Mouse (Mus musculus): Measurements from ENCODE around the gene Atp2a2. TPM values are rescaled to one million over a fixed set of nuclear protein-coding genes. Genes with fewer than 3 reads are reported as not detected.

The Atp2a2 gene
- polyA plus RNA-seq (2015; fragmentation: Nextera tagmentation; extraction: Ambion mirVana): 10.0 and 11.3 TPM in 2 replicates

DNA sequence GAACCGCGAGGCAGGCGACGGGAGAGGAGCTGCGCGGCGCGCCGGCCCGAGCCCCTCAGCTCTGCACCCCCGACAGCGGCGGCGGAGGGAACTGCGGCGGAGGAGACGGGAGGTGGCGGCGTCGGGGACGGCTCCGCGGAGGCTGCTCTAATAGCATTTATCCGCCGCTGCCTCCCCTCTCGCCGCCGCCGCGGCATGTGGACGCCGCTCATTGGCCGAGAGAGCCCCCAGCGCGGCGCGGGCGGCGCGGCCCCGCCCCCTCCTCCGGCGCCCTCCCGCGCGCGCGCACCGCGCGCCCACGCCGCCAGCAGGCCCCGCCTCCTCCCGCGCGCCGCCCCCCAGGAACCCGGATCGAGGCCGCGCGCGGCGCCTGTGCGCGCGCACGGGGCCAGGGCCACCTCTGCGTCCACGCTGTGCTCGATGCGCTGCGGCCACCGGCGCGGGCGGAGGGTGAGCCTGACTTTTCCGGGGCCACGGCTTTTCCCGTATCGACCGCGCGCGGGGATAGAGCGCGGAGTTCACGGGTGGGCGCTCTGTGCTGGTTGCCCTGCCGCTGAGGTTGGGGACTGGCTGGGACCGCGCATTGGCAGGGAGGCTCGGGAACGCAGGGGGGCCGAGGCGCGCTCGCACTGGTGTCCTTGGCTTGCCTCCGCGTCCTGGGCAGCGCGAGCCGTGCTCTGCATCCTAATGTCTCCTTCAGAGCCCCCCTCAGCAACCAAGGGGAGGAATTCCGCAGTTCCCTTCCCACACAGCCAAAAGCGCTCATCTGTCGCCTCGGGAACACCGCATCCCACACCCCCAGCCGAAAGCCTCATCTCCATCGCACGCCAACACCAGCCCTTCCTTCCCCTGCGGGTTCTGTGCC is at the start of gene Atp2a2:
Gene Atp2a2, minus strand, starts transcription at position 149 of the 865 bp plus-strand sequence.
- H3K9me3 ChIP-seq (replicated peaks; ENCODE audit: control insufficient read depth, low read length): no peaks in the 10 kb centered on the region

GRCm38 (mm10) chr5:122550460-122550859 is 48.4 kb upstream of the Atp2a2 start:
- H3K9me3 ChIP-seq (replicated peaks; ENCODE audit: control insufficient read depth, low read length): no peaks in the 10 kb centered on the region
- ATAC-seq (ENCODE audit: low read depth): no peak
- H3K4me3 ChIP-seq (ENCODE audit: low read depth, low read length): no peak overlapping the region
- no peaks in the 10 kb centered on the region; the same call in 1 of the 2 replicates for H3K27me3 ChIP-seq (ENCODE audit: control insufficient read depth, insufficient read depth, low read depth, low read length)
- no peak overlapping the region for H3K9ac ChIP-seq (ENCODE audit: low read depth, low read length)
- no peak overlapping the region for H3K27ac ChIP-seq (ENCODE audit: low read length)
- H3K4me1 ChIP-seq (ENCODE audit: control insufficient read depth, low read depth, low read length): no peaks in the 10 kb centered on the region; the same call in none of the 2 replicates
- H3K4me2 ChIP-seq (ENCODE audit: low read depth, low read length): no peak overlapping the region
- WGBS (ENCODE audit: insufficient replicate concordance): 54% methylated on average over 8 of the region's 8 CpGs
- no peaks in the 10 kb centered on the region for H3K36me3 ChIP-seq (ENCODE audit: control insufficient read depth, insufficient read depth)

More for the DNA sequence above, at the start of gene Atp2a2:
- H3K4me1 ChIP-seq (ENCODE audit: control insufficient read depth, low read depth, low read length): peaks cover 16% of the 10 kb centered on the region
- ATAC-seq (ENCODE audit: low read depth): peak; percentile 92
- H3K9ac ChIP-seq (ENCODE audit: low read depth, low read length): peak within 1 kb of the TSS; percentile 99
- H3K4me3 ChIP-seq (ENCODE audit: low read depth, low read length): peak within 1 kb of the TSS; percentile 100
- WGBS (ENCODE audit: insufficient replicate concordance): under 1% methylated on average over 80 of the region's 113 CpGs
- peaks cover 5% of the 10 kb centered on the region for H3K27me3 ChIP-seq (ENCODE audit: control insufficient read depth, insufficient read depth, low read depth, low read length)
- H3K4me2 ChIP-seq (ENCODE audit: low read depth, low read length): peak within 1 kb of the TSS; percentile 97
- H3K36me3 ChIP-seq (ENCODE audit: control insufficient read depth, insufficient read depth): peaks cover 4% of the 10 kb centered on the region
- H3K27ac ChIP-seq (ENCODE audit: low read length): peak within 1 kb of the TSS; percentile 97

- Histone ChIP-seq H3K27me3 (ENCODE audit: control insufficient read depth, insufficient read depth, low read depth, low read length) (no peaks in the 10 kb centered on the region; the same call in 1 of the 2 replicates), H3K9ac (ENCODE audit: low read depth, low read length) (no peak overlapping the region), H3K27ac (ENCODE audit: low read length) (peak overlapping the region; percentile 42; the same call in 1 of the 2 replicates), H3K36me3 (ENCODE audit: control insufficient read depth, insufficient read depth) (no peaks in the 10 kb centered on the region), H3K4me2 (ENCODE audit: low read depth, low read length) (no peak overlapping the region), H3K9me3 (replicated peaks; ENCODE audit: control insufficient read depth, low read length) (no peaks in the 10 kb centered on the region), H3K4me3 (ENCODE audit: low read depth, low read length) (no peak overlapping the region), H3K4me1 (ENCODE audit: control insufficient read depth, low read depth, low read length) (no peaks in the 10 kb centered on the region; the same call in none of the 2 replicates)
- 49% methylated on average over 6 of the region's 6 CpGs for WGBS (ENCODE audit: insufficient replicate concordance)
- peak; percentile 59 for ATAC-seq (ENCODE audit: low read depth)
Measured at GRCm38 (mm10) chr5:122548671-122549070, 46.6 kb upstream of the Atp2a2 start.

DNA sequence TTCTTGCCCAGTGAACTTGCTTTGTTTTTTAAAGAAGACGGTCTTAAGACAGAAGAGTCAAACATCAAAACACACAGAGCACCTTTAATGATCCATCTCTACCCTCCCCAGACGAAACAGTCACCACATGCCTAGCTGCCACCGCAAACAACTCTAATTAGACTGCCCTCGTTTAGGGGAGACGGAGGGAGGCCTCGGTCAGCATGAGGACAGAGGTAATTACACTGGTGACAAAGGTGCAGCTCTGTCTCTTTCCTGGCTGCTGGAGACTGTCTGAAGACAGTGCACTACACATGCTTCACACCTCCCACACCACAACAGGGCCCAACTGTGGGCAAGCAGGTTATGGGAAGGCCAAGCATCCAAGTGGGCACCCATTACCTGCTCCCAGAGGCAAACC is 45.8 kb upstream of the Atp2a2 start:
- WGBS (ENCODE audit: insufficient replicate concordance): 55% methylated on average over 6 of the region's 6 CpGs
- H3K9me3 ChIP-seq (replicated peaks; ENCODE audit: control insufficient read depth, low read length): no peaks in the 10 kb centered on the region
- ATAC-seq (ENCODE audit: low read depth): no peak
- no peaks in the 10 kb centered on the region; the same call in none of the 2 replicates for H3K4me1 ChIP-seq (ENCODE audit: control insufficient read depth, low read depth, low read length)
- H3K27me3 ChIP-seq (ENCODE audit: control insufficient read depth, insufficient read depth, low read depth, low read length): no peaks in the 10 kb centered on the region; the same call in 1 of the 2 replicates
- H3K9ac ChIP-seq (ENCODE audit: low read depth, low read length): no peak overlapping the region
- no peak overlapping the region for H3K27ac ChIP-seq (ENCODE audit: low read length)
- H3K4me2 ChIP-seq (ENCODE audit: low read depth, low read length): no peak overlapping the region
- no peak overlapping the region for H3K4me3 ChIP-seq (ENCODE audit: low read depth, low read length)
- H3K36me3 ChIP-seq (ENCODE audit: control insufficient read depth, insufficient read depth): no peaks in the 10 kb centered on the region

DNA sequence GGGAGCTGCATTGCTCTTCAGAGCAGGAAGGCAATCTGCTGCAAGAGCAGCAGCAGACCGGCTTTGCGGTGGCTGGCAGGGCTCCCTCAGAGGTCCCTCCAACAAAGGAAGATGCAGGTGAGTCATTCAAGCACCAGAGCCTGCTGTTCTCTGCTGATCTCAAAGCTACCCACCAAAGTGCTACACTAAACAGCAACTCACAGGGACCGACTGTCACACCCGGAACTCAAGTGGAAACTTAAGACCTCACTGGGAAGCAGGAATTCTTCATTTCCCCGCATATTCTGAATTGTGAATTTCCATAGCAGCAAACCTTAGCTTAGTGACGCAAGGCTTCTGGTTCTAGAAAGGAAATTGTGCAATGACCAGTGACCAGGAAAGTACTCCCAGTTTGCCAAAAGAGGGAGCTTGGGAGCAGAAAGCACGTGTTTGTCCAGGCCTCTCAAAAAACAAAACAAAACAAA is 45.3 kb upstream of the Atp2a2 start:
- Histone ChIP-seq H3K4me2 (ENCODE audit: low read depth, low read length) (peak overlapping the region; percentile 11; the same call in 1 of the 2 replicates), H3K9me3 (replicated peaks; ENCODE audit: control insufficient read depth, low read length) (no peaks in the 10 kb centered on the region), H3K4me1 (ENCODE audit: control insufficient read depth, low read depth, low read length) (no peaks in the 10 kb centered on the region; the same call in none of the 2 replicates), H3K36me3 (ENCODE audit: control insufficient read depth, insufficient read depth) (no peaks in the 10 kb centered on the region), H3K27me3 (ENCODE audit: control insufficient read depth, insufficient read depth, low read depth, low read length) (no peaks in the 10 kb centered on the region; the same call in 1 of the 2 replicates), H3K27ac (ENCODE audit: low read length) (no peak overlapping the region; the same call in 1 of the 2 replicates), H3K9ac (ENCODE audit: low read depth, low read length) (no peak overlapping the region), H3K4me3 (ENCODE audit: low read depth, low read length) (no peak overlapping the region)
- ATAC-seq (ENCODE audit: low read depth): no peak
- WGBS (ENCODE audit: insufficient replicate concordance): 21% methylated on average over 7 of the region's 7 CpGs

DNA sequence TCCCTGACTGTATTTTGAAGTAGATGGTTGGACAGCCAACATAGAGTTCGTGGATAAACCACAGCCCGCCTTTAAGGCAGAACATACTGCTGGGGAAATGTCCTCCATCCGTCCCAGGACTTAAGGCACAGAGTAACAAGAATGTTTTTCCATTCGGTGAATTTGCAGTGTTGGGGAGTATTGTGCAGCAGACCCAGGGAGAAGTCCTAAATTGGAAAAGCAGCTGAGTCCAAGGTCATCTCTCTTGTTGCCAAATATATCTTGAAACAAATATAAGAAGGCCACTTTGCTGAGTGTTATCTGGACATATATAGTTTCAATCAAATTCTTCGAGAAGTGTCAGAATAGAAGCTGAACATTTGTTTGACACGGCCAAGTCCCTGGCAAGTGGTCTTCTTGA is 41.4 kb upstream of the Atp2a2 start:
- Histone ChIP-seq H3K27me3 (ENCODE audit: control insufficient read depth, insufficient read depth, low read depth, low read length) (no peaks in the 10 kb centered on the region), H3K4me2 (ENCODE audit: low read depth, low read length) (no peak overlapping the region), H3K36me3 (ENCODE audit: control insufficient read depth, insufficient read depth) (no peaks in the 10 kb centered on the region), H3K4me3 (ENCODE audit: low read depth, low read length) (no peak overlapping the region), H3K9me3 (replicated peaks; ENCODE audit: control insufficient read depth, low read length) (no peaks in the 10 kb centered on the region), H3K9ac (ENCODE audit: low read depth, low read length) (no peak overlapping the region), H3K27ac (ENCODE audit: low read length) (no peak overlapping the region), H3K4me1 (ENCODE audit: control insufficient read depth, low read depth, low read length) (no peaks in the 10 kb centered on the region; the same call in 1 of the 2 replicates)
- ATAC-seq (ENCODE audit: low read depth): no peak
- WGBS (ENCODE audit: insufficient replicate concordance): 53% methylated on average over 6 of the region's 6 CpGs

DNA sequence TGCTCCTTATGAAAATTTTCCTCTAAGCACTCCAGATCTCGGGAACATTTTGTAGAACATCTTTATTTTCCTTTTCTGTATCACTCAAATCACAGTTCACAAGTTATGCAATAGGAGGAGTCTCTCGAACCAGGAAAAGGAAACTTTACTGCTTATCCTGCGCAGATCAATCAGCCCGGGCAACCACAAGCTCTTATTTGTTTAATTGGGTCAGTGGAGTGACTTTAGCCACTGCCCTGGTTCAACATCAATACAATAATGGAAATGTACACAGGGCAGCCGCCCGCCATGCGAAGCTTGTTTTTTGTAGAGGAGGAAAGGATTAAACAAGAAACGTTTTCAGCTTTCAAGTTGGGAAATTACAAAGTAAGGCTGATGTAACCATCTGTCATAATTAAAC is 39.8 kb upstream of the Atp2a2 start:
- Histone ChIP-seq H3K27me3 (ENCODE audit: control insufficient read depth, insufficient read depth, low read depth, low read length) (no peaks in the 10 kb centered on the region), H3K9me3 (replicated peaks; ENCODE audit: control insufficient read depth, low read length) (no peaks in the 10 kb centered on the region), H3K36me3 (ENCODE audit: control insufficient read depth, insufficient read depth) (no peaks in the 10 kb centered on the region), H3K4me2 (ENCODE audit: low read depth, low read length) (no peak overlapping the region), H3K9ac (ENCODE audit: low read depth, low read length) (no peak overlapping the region), H3K27ac (ENCODE audit: low read length) (no peak overlapping the region), H3K4me3 (ENCODE audit: low read depth, low read length) (no peak overlapping the region), H3K4me1 (ENCODE audit: control insufficient read depth, low read depth, low read length) (no peaks in the 10 kb centered on the region; the same call in 1 of the 2 replicates)
- no peak for ATAC-seq (ENCODE audit: low read depth)
- WGBS (ENCODE audit: insufficient replicate concordance): 47% methylated on average over 8 of the region's 8 CpGs

DNA sequence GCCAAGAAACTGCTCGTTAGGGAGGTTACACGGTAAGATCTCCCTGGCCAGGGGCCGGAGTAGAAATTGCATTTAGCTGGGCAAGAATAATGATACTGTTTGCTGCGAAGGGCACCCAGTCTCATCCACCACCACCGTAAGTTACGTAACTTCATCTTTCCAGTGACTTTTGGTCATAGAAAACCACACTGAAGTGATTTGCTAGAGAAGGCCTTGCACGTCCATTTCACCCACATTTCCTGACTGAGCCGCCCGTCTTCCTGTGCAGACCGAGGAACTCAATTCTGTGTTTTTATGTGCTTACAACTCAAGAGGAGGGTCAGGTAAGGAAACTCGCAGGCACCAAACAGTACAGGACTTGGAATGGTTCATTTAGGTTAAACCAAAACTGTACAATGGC is 36.1 kb upstream of the Atp2a2 start:
- H3K27me3 ChIP-seq (ENCODE audit: control insufficient read depth, insufficient read depth, low read depth, low read length): no peaks in the 10 kb centered on the region
- H3K4me1 ChIP-seq (ENCODE audit: control insufficient read depth, low read depth, low read length): no peaks in the 10 kb centered on the region
- H3K4me2 ChIP-seq (ENCODE audit: low read depth, low read length): no peak overlapping the region
- no peak overlapping the region for H3K27ac ChIP-seq (ENCODE audit: low read length)
- H3K9me3 ChIP-seq (replicated peaks; ENCODE audit: control insufficient read depth, low read length): no peaks in the 10 kb centered on the region
- no peaks in the 10 kb centered on the region for H3K36me3 ChIP-seq (ENCODE audit: control insufficient read depth, insufficient read depth)
- no peak overlapping the region for H3K9ac ChIP-seq (ENCODE audit: low read depth, low read length)
- ATAC-seq (ENCODE audit: low read depth): no peak
- 44% methylated on average over 11 of the region's 11 CpGs for WGBS (ENCODE audit: insufficient replicate concordance)
- no peak overlapping the region for H3K4me3 ChIP-seq (ENCODE audit: low read depth, low read length)

DNA sequence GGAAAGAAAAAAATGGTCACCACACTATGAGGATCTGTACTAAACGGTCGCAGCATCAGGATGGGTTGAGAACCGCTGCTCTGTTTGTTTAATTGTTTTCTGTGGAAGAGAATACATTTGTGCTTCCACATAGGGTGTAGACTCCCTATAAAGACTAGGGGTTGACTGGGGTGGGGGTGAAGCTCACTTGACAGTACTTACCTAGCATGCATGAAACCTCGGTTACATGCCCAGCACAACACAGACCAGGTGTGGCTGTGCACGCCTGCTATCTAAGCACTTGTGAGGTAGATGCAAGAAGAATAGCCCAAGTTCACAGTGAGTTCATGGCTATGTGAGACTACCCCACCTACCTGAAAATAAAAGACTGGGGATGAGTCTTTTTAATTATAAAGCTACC is 35.6 kb upstream of the Atp2a2 start:
- Histone ChIP-seq H3K36me3 (ENCODE audit: control insufficient read depth, insufficient read depth) (no peaks in the 10 kb centered on the region), H3K4me2 (ENCODE audit: low read depth, low read length) (no peak overlapping the region), H3K27me3 (ENCODE audit: control insufficient read depth, insufficient read depth, low read depth, low read length) (no peaks in the 10 kb centered on the region), H3K4me3 (ENCODE audit: low read depth, low read length) (no peak overlapping the region), H3K4me1 (ENCODE audit: control insufficient read depth, low read depth, low read length) (no peaks in the 10 kb centered on the region), H3K27ac (ENCODE audit: low read length) (no peak overlapping the region), H3K9me3 (replicated peaks; ENCODE audit: control insufficient read depth, low read length) (no peaks in the 10 kb centered on the region), H3K9ac (ENCODE audit: low read depth, low read length) (no peak overlapping the region)
- WGBS (ENCODE audit: insufficient replicate concordance): 73% methylated on average over 5 of the region's 5 CpGs
- no peak for ATAC-seq (ENCODE audit: low read depth)

Measured in liver, embryonic 16.5 days (tissue).